7 mouse cellular contexts compared by ENCODE assay signal in genomic region chr9:4375828-4376639, GRCm38 (mm10). TPM values are rescaled to one million over a fixed set of nuclear protein-coding genes. Genes with fewer than 3 reads are reported as not detected.
DNase-seq lines count a peak whose midpoint lies in the region; ATAC-seq lines count a peak whose summit lies in the region.

Msantd4 (plus strand) TSS chr9:4376562.

- H3K4me1 ChIP-seq in embryonic facial prominence, embryonic 12.5 days: no peaks in the 10 kb centered on the region; the same call in 1 of the 2 replicates
- no peaks in the 10 kb centered on the region for H3K4me1 ChIP-seq in limb, embryonic 11.5 days (ENCODE audit: control insufficient read depth, insufficient read depth, low read length)
- H3K4me1 ChIP-seq in midbrain, embryonic 14.5 days (ENCODE audit: control insufficient read depth, insufficient read depth, low read length): peaks cover 14% of the 10 kb centered on the region

- peak within 1 kb of the TSS; percentile 79 for H3K4me3 ChIP-seq in embryonic facial prominence, embryonic 12.5 days
- peak within 1 kb of the TSS; percentile 63 for H3K4me3 ChIP-seq in limb, embryonic 11.5 days (ENCODE audit: low read depth, low read length)
- peak within 1 kb of the TSS; percentile 73 for H3K4me3 ChIP-seq in midbrain, embryonic 14.5 days (replicated peaks; ENCODE audit: low read depth, low read length)

- WGBS in embryonic facial prominence, embryonic 12.5 days: 2% methylated on average over 31 of the region's 31 CpGs
- 3% methylated on average over 31 of the region's 31 CpGs for WGBS in limb, embryonic 11.5 days
- WGBS in midbrain, embryonic 14.5 days: under 1% methylated on average over 31 of the region's 31 CpGs

- peak; percentile 100 for ATAC-seq in embryonic facial prominence, embryonic 12.5 days (ENCODE audit: insufficient number of reproducible peaks, insufficient read depth, low FRiP score, low TSS enrichment)
- peak; percentile 100 for ATAC-seq in limb, embryonic 11.5 days (ENCODE audit: insufficient number of reproducible peaks, low FRiP score, low TSS enrichment, low read depth)
- ATAC-seq in midbrain, embryonic 14.5 days (ENCODE audit: low FRiP score, low TSS enrichment): peak; percentile 100

- H3K9ac ChIP-seq in embryonic facial prominence, embryonic 12.5 days: peak within 1 kb of the TSS; percentile 70
- peak within 1 kb of the TSS; percentile 77 for H3K9ac ChIP-seq in limb, embryonic 11.5 days (ENCODE audit: low read length)
- H3K9ac ChIP-seq in midbrain, embryonic 14.5 days (replicated peaks; ENCODE audit: low read length): peak within 1 kb of the TSS; percentile 69

- no peaks in the 10 kb centered on the region for H3K27me3 ChIP-seq in embryonic facial prominence, embryonic 12.5 days
- H3K27me3 ChIP-seq in limb, embryonic 11.5 days (ENCODE audit: control insufficient read depth, insufficient read depth, low read length): no peaks in the 10 kb centered on the region
- no peaks in the 10 kb centered on the region for H3K27me3 ChIP-seq in midbrain, embryonic 14.5 days (ENCODE audit: control insufficient read depth, insufficient read depth, low read length)

- H3K36me3 ChIP-seq in embryonic facial prominence, embryonic 12.5 days: no peaks in the 10 kb centered on the region
- H3K36me3 ChIP-seq in limb, embryonic 11.5 days (ENCODE audit: control insufficient read depth, insufficient read depth, low read length): no peaks in the 10 kb centered on the region
- no peaks in the 10 kb centered on the region for H3K36me3 ChIP-seq in midbrain, embryonic 14.5 days (ENCODE audit: control insufficient read depth, insufficient read depth, low read length)

- no peaks in the 10 kb centered on the region for H3K9me3 ChIP-seq in embryonic facial prominence, embryonic 12.5 days
- no peaks in the 10 kb centered on the region for H3K9me3 ChIP-seq in limb, embryonic 11.5 days (ENCODE audit: control insufficient read depth, low read length)
- H3K9me3 ChIP-seq in midbrain, embryonic 14.5 days (ENCODE audit: control insufficient read depth, low read length): no peaks in the 10 kb centered on the region

- peak within 1 kb of the TSS; percentile 56 for H3K4me2 ChIP-seq in embryonic facial prominence, embryonic 12.5 days (replicated peaks)
- peak within 1 kb of the TSS; percentile 56 for H3K4me2 ChIP-seq in limb, embryonic 11.5 days (ENCODE audit: low read depth, severe bottlenecking)
- peak within 1 kb of the TSS; percentile 73 for H3K4me2 ChIP-seq in midbrain, embryonic 14.5 days (ENCODE audit: low read length)

- peak; percentile 93 for DNase-seq in adrenal gland, postnatal 25 days
- DNase-seq in heart, adult 11 months: peak; percentile 100
- DNase-seq in kidney, adult 18-20 months: peak; percentile 95
- DNase-seq in limb, embryonic 11.5 days (ENCODE audit: low spot score): peak; percentile 95
- peak; percentile 100 for DNase-seq in midbrain, embryonic 14.5 days
- peak; percentile 84 to 87 for DNase-seq in spleen, adult 18-20 months

- H3K27ac ChIP-seq in embryonic facial prominence, embryonic 12.5 days: peak within 1 kb of the TSS; percentile 76
- H3K27ac ChIP-seq in limb, embryonic 11.5 days (replicated peaks; ENCODE audit: low read depth, low read length): 0 out of 2 replicates have a peak within 1 kb of the TSS, but pooled peaks have one; percentile 12
- peak within 1 kb of the TSS; percentile 88 for H3K27ac ChIP-seq in midbrain, embryonic 14.5 days (replicated peaks; ENCODE audit: low read depth, low read length)

RNA-seq across cellular contexts. Expression of gene Msantd4, which starts in this region (rescaled TPM):
- 42.1 and 43.4 TPM in 2 replicates for total RNA-seq in adrenal gland, postnatal 25 days (2021)
- 57.7 and 58.4 TPM in 2 replicates for polyA plus RNA-seq in embryonic facial prominence, embryonic 12.5 days (2016; fragmentation: Nextera tagmentation; extraction: Ambion mirVana)
- 63.8 and 67.2 TPM in 2 replicates for polyA plus RNA-seq in limb, embryonic 11.5 days (2014; fragmentation: Nextera tagmentation; extraction: Ambion mirVana)
- polyA plus RNA-seq in midbrain, embryonic 14.5 days (2014; fragmentation: Nextera tagmentation; extraction: Ambion mirVana): 56.0 and 71.9 TPM in 2 replicates

Comparison
In these comparisons a context has a peak if more than half of its experiments do, and no peak if none do; other contexts are left out.
1. Peak in every context shown above with its lines: DNase-seq, ATAC-seq, H3K4me3 ChIP-seq and H3K27ac ChIP-seq.
2. H3K27ac ChIP-seq: peak in every context shown above with its lines; median percentile 88 in midbrain, embryonic 14.5 days; 76 in embryonic facial prominence, embryonic 12.5 days; 12 in limb, embryonic 11.5 days.